Mouse (Mus musculus) brain, embryonic 18.5 days (tissue): ENCODE results near the gene Gstt2.
A peak's percentile ranks its signal among the peaks of the same experiment; 100 is the strongest.
"Not testable (repeated sequence)": the region's sequence is repeated elsewhere in the genome, so short reads cannot be mapped to it uniquely, and the experiment has no call there.

Experiments used
- DNase-seq: peaks from one replicate; pipeline ENCODE4 v3.0.0-alpha.2; 2012; ENCODE audit warnings: low read depth, low spot score

Gene Gstt2

DNA sequence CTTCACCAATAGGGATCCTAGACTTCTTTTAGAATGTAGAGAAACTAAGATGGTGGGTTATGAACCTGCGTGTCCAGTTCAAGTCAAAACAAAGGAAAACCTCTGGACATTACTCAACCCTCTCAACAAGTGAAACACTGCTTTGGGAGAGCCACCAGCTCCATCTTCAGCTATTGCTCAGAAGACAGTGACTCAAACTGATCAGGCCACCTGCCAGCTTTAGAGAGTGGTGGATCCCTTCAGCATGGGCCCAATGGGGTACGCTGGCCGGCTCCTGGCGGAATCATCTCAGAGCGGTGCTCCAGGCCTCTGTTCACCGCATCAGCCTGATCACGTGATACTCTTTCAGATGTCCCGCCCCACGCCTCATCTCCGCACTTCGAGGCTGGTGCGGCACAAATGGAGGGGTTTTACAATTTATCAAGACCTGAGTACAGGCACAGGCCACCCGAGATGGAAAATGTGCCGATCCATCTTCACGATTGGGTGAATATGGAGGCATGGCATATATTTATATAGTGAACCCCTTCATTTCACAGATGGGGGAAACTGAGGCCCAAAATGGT, 18.3 kb upstream of the Gstt2 start:
- DNase-seq: no peak

DNA sequence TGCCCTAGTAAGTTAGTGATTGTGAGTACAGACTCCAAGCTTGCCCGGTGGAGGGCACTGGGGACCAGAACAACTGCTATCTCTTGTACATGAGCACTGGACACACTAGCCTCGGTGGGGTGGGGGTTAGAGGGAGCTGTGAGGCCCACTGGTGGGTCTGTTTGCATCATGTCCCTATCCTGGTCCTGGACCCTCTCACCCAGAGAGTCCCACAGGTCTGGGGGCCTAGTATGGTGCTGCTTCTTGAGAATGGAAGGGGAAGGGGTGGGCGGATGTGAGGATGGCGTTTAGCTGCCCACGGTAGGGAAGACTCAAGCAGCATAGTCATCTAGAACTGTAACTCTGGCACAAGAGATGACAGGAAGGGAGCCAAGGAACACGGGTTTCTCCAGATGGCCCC, 17.6 kb upstream of the Gstt2 start:
- no peak for DNase-seq

DNA sequence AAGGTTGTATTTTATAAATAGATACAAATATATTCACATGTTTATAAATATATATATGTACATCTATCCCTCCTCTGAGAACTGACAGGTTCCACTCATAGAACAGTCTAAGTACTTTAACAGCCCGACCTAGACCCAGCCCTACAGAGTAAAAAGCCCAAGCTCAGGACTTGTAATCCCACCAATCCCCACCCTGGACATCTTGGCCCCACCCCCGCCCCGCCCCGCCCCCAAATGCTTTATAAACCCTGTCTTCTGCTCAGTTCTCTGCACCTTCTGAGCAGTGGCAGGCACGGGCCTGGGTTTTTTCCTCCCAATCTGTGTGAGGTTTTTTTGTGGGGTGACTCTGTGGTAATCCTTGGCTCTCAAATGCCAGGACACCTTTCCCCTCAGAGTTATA, 16.9 kb upstream of the Gstt2 start:
- DNase-seq: no peak

GRCm38 (mm10) chr10:75853452-75853851, 16.2 kb upstream of the Gstt2 start:
- DNase-seq: no peak

DNA sequence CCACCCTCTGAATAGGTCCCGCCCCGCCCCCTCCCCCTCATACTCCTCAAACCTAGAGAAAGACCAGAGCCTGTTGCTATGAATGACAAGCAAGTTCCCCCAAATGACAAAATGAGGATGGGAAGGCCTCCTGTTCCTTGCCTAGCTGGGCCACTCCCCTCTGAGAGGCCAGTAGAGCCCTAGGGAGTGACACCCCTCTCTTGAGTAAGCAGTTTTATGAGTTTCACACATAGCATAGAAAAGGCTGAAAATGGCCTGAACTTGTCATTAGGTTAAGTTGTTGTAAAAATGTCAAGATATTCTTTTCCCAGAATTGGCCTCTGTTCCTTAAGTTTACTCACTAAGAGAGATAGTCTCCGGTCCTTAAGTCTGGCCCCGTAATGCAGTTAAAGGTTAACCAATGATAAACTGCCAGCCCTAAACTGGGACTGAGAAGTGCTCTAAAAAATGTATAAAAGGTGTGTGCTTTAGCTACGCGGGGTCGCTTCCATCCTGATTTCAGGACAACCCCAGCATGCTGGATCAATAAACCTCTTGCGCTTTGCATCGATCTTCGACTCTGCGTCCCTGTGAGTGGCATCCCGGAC, 15.4 kb upstream of the Gstt2 start:
- no peak for DNase-seq

GRCm38 (mm10) chr10:75851681-75852080, 14.5 kb upstream of the Gstt2 start:
- no peak for DNase-seq

- DNase-seq: no peak
Measured at GRCm38 (mm10) chr10:75851076-75851475, 13.9 kb upstream of the Gstt2 start.

DNA sequence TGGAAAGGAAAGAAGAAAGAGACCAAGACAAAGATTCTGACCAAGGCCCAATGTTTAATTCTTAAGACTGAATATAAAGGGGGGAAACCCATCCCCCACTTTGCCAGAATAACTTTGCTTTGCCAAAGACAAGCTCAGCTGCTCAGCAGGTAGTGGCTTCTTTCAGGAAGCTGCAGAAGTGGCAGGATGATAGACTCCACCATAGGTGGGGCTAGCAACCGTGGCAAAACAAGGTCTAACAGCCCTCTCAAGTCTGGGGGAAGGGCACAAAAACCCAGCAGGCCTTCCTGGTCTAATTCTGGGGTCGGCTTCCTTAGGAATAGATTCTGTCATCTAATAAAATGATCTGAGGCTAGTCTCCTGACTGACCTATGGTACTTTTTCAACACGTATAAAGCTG, 11.2 kb upstream of the Gstt2 start:
- no peak for DNase-seq

- DNase-seq: no peak
Measured at GRCm38 (mm10) chr10:75845306-75845930, 8.2 kb upstream of the Gstt2 start.

DNA sequence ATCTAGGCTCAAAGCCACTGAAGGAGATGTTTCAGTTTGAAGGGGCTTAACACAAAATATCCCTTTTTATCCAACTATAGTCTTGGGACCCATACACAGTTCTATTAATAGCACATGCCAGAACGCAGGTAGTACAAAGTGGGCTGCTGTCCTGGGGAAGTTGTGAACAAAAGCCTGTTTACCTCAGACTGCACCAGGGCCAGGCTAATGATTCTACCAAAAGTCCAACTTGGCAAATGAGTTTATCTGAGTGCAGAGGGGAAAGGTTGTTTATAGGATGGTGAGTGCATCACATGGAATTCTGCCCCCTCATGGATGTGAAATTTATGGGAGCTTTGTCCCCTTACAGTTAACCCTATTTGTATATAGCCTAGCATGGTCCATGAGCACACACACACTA, 7.6 kb upstream of the Gstt2 start:
- DNase-seq: no peak

DNA sequence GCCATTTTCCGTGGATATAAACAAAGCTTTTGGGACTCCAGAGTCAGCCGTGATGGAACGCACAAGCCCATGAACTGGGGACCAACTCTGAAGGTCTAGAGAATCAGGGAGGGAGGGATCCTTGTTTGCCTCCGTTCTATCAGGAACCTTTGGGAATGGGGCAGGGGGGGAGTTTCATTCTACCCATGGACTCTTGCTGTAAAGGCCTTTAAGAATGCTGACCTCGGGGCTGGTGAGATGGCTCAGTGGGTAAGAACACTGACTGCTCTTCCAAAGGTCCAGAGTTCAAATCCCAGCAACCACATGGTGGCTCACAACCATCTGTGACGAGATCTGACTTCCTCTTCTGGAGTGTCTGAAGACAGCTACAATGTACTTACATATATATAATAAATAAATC, 6.7 kb upstream of the Gstt2 start:
- not testable (repeated sequence) for DNase-seq

DNA sequence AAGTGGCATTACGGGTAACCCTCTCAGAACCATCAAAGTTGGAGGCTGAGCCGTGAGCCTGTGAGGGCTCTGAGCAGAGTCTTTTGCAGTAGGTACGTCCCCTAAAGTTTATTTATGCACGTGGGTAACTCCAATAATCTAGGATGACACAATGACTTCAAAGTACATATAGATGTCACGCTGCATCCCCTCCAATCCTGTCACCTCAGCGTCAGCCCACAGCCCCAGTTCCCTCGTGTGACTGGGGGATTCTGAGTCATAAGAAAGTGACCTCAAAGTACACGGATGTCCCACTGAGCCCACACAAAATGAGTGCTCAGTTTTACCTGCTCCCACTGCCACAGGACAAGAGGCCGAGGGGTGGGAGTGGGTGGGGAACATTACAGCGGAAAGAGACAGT, 1.9 kb upstream of the Gstt2 start:
- DNase-seq: no peak

- DNase-seq: no peak
Measured at GRCm38 (mm10) chr10:75835761-75836531, 1.3 kb downstream of the Gstt2 start.

GRCm38 (mm10) chr10:75835307-75835706, 1.9 kb downstream of the Gstt2 start:
- no peak for DNase-seq

GRCm38 (mm10) chr10:75834721-75835120, 2.5 kb downstream of the Gstt2 start:
- no peak for DNase-seq

DNA sequence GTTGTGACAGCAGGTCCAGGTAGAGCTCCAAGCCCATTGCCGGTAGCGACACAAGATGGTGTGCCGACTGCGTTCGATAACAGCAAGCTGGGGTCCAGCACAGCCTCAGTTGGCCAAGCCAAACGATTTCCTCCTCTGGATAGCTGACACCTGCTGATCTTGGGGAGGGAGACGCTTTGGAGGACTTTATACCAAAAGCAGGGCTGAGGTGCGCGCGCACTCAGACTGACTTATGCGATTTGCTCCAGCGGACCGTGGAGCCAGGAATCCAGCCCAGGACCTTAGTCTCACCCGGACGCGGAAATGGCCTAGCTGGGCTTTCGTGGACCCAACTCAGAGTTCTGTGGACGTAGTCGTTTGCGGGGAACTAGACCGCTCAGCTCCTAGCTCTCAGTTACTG, 3.0 kb downstream of the Gstt2 start:
- DNase-seq: no peak

DNA sequence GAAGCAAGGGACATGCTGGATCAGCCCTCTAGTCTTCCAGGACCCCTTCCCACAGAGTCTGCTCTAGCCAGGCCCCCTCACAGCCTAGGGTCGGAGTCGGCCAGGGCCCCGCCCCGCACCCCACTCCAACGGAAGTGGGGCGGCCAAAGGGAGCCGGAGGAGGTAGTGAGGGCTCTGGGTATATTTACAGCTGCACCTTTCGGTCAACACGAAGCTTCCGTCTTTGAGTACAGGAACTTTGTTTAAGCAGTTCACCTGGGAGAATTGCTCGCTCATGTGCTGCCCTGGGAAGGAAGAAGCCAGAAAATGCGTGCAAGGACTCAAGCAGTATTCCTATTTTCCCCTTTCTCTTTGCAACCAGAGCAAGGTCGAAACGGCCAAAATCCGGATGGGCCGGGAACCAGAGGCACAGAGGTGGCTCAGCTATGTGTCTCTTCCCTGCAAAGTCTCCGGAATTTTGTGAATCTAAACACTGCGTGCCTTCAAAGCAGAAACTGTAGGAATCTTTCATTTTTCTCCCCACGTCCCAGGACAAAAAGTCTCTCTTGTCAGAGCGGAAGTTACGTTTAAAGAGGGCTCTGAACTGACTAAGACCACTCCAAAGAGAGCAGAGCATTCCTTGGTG, 3.7 kb downstream of the Gstt2 start:
- DNase-seq: no peak

DNA sequence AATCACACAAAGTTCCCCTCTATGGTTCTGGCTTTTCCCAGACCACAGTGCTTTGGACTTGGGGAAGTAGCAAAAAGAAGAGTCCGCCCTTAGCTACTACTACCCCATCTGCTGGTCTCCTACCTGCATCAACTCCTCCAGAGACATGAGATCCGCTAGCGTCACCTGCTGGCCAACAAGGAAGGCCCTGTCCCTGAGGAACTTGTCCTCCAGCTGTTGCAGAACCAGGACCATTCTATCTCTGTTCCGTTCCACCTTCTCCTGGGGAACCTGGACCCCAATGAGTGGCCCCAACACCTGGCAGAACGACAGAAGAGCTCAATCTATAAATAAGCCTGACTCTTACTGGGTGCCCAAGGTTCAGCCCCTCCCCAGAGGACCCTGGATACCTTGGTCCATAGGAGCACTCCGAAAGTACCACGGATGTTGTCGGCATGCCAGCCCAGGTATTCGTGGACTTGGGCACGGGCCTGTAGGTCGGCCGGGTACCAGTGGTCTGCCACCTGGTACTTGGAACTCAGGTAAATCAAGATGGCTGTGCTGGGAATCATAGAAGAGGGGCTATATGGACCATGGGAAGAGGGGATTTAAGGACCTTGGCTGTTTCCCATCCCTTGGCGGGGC, 4.8 kb downstream of the Gstt2 start:
- no peak for DNase-seq

DNA sequence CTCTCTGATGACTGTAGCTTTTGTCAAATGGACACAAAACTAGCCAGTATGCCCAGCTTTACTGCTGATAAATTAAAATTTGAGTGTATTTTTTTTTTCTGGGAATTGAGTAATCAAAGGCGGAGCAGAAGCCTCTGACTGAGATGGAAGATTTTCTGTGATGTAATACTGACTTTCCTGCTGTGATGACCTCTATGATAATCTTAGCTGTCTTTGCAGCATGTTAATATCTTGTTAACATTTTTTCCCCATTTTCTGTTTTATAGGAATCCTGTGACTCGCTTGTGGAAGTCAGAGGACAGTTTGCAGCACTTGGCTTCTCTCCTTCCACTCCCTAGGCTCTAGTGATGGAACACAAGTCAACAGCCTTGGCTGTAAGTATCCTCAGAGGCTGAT, 7.0 kb downstream of the Gstt2 start:
- no peak for DNase-seq

DNA sequence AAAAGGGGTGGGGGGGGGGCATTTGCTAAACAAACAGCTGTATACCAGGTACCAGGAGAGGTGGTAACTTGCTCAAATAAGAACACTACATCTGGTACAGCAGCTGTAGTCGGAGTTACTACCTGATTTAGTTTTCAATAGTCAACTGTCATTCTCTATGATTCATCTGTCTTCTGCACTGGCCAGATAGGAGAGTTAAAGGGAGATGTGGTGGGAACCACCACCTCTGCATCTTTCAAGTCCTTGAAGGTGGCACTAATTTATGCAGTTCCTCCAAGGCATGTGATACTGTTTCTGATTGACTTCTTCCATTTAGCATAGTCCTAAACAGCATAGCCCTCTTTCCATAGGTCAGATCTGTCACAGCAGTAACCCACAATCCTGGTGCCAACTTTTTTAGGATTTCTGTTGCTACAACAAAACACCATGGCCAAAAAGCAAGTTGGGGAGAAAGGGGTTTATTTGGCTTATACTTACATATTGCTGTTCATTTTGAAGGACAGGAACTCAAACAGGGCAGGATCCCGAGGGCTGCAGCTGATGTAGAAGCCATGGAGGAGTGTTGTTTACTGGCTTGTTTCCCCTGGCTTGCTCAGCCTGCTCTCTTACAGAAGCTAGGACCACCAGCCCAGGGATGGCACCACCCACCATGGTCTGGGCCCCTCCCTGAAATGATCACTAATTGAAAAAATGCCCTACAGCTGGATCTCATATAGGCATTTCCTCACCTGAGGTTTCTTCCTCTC, 7.5 kb downstream of the Gstt2 start:
- DNase-seq: no peak

DNA sequence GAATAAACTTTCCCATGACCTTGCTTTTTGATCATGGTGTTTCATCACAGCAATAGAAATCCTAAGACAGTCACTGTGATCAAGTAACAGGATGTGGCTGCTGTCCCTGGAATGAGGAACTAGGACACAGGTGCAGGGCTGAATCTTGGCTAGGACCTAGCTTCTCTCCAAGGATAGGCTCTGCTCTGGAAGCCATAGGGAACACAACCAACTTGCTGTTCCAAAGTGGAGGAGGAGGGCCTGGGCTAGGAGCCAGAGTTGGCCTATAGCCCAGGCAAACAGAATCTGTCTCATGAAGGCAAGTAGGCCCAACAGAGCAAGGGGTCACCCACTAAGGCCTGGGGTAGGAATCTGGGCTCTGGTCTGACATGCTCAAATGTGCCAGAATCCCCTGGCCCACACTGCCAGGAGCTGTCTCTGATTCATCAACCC, 8.7 kb downstream of the Gstt2 start:
- DNase-seq: peak; percentile 57
